8 mouse cellular contexts compared by ENCODE assay signal in the genomic region with DNA sequence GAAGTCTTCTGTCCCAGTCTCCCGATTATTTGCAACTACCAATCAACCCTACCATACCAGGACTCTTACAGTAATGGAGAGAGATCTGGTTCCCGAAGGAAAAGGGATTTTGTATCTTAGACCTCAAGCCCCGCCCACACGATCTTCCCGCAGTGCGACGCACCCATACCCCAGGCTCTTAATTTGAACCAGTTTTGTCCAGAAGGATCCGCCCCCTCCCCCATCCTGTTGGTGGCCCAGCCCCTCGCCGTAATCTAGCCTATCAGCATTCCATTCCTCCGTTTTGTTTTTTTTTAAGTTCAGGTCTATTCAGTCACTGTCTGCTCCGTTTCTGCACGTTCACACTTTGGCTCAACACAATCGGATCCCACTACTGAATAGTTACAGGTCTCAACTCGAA. TPM values are rescaled to one million over a fixed set of nuclear protein-coding genes. Genes with fewer than 3 reads are reported as not detected.
DNase-seq lines count a peak whose midpoint lies in the region; ATAC-seq lines count a peak whose summit lies in the region.

No protein-coding gene starts in this region.

- H3K9ac ChIP-seq in heart, embryonic 14.5 days (ENCODE audit: low read length), result peak overlapping the region; percentile 93

- peaks cover 47% of the 10 kb centered on the region for H3K36me3 ChIP-seq in heart, embryonic 14.5 days (ENCODE audit: control insufficient read depth, insufficient read depth, low read length)

- peak overlapping the region; percentile 71 to 87 for H3K27ac ChIP-seq in heart, embryonic 14.5 days (replicated peaks in 1 of 2; ENCODE audit: control insufficient read depth in 1 of 2, insufficient read depth in 1 of 2, low read depth in 2 of 2, low read length in 2 of 2)

- peak; percentile 68 for DNase-seq in CD4-positive, CD25-positive, alpha-beta regulatory T cell, adult 2 months (ENCODE audit: low read depth, low spot score)
- DNase-seq in MN1 (ENCODE audit: low spot score), result peak; percentile 94
- DNase-seq in embryo, embryonic 11 days, result peak; percentile 97
- DNase-seq in kidney, postnatal 14 days, result peak; percentile 89
- DNase-seq in lung, postnatal 10 days, result peak; percentile 89
- DNase-seq in right cerebral cortex, adult 2 months (ENCODE audit: low spot score in 2 of 2), result peak; percentile 56 to 66

- H3K4me2 ChIP-seq in heart, embryonic 14.5 days (ENCODE audit: low read length), result peak overlapping the region; percentile 77

- peak overlapping the region; percentile 79 to 85 for H3K4me3 ChIP-seq in heart, embryonic 14.5 days (ENCODE audit: control insufficient read depth in 1 of 2, insufficient read depth in 1 of 2, low read depth in 1 of 2, low read length in 2 of 2)

- no peaks in the 10 kb centered on the region for H3K27me3 ChIP-seq in heart, embryonic 14.5 days (ENCODE audit: control insufficient read depth, insufficient read depth, low read length)

- H3K4me1 ChIP-seq in heart, embryonic 14.5 days (ENCODE audit: control insufficient read depth in 2 of 2, insufficient read depth in 2 of 2, low read length in 2 of 2), result peaks cover 9 to 34% of the 10 kb centered on the region in 2 experiments

- WGBS in heart, embryonic 14.5 days, result 2% methylated on average over 15 of the region's 15 CpGs

- peak; percentile 58 for ATAC-seq in heart, embryonic 14.5 days (ENCODE audit: insufficient number of reproducible peaks, insufficient read depth, low FRiP score, low read depth)
- ATAC-seq in activated CD4-positive, CD25-positive, alpha-beta regulatory T cell, adult 4 months, result no peak

- H3K9me3 ChIP-seq in heart, embryonic 14.5 days (ENCODE audit: control insufficient read depth, low read length), result no peaks in the 10 kb centered on the region

RNA-seq across cellular contexts. Expression of a gene that starts 0.9 kb away (rescaled TPM):
- 95.0 and 97.6 TPM in 2 replicates for polyA plus RNA-seq in heart, embryonic 14.5 days (2014; fragmentation: Nextera tagmentation; extraction: Ambion mirVana)
- 100 to 1,000 TPM; 141 to 171 TPM for polyA plus RNA-seq in activated CD4-positive, CD25-positive, alpha-beta regulatory T cell, adult 4 months (2017; shearing (Covaris generic))

RNA-seq across cellular contexts. Expression of a gene that starts 0.9 kb away (rescaled TPM):
- polyA plus RNA-seq in heart, embryonic 14.5 days (2014; fragmentation: Nextera tagmentation; extraction: Ambion mirVana), result 33.5 and 36.2 TPM in 2 replicates
- polyA plus RNA-seq in activated CD4-positive, CD25-positive, alpha-beta regulatory T cell, adult 4 months (2017; shearing (Covaris generic)), result 10 to 100 TPM; 20.8 to 38.6 TPM

RNA-seq across cellular contexts. Expression of a gene that starts 17.3 kb away (rescaled TPM):
- polyA plus RNA-seq in heart, embryonic 14.5 days (2014; fragmentation: Nextera tagmentation; extraction: Ambion mirVana), result 7.9 and 9.4 TPM in 2 replicates
- 1 to 10 TPM; 2.1 to 4.9 TPM for polyA plus RNA-seq in activated CD4-positive, CD25-positive, alpha-beta regulatory T cell, adult 4 months (2017; shearing (Covaris generic))

RNA-seq across cellular contexts. Expression of a gene that starts 20.5 kb away (rescaled TPM):
- polyA plus RNA-seq in heart, embryonic 14.5 days (2014; fragmentation: Nextera tagmentation; extraction: Ambion mirVana), result 1.2 and 1.6 TPM in 2 replicates
- polyA plus RNA-seq in activated CD4-positive, CD25-positive, alpha-beta regulatory T cell, adult 4 months (2017; shearing (Covaris generic)), result under 1 TPM; 0.61 to 0.74 TPM

RNA-seq across cellular contexts. Expression of a gene that starts 22.2 kb away (rescaled TPM):
- polyA plus RNA-seq in heart, embryonic 14.5 days (2014; fragmentation: Nextera tagmentation; extraction: Ambion mirVana), result not detected in 2 replicates
- not detected for polyA plus RNA-seq in activated CD4-positive, CD25-positive, alpha-beta regulatory T cell, adult 4 months (2017; shearing (Covaris generic))
